ENCODE assay signal across 11 mouse cellular contexts in the genomic region with DNA sequence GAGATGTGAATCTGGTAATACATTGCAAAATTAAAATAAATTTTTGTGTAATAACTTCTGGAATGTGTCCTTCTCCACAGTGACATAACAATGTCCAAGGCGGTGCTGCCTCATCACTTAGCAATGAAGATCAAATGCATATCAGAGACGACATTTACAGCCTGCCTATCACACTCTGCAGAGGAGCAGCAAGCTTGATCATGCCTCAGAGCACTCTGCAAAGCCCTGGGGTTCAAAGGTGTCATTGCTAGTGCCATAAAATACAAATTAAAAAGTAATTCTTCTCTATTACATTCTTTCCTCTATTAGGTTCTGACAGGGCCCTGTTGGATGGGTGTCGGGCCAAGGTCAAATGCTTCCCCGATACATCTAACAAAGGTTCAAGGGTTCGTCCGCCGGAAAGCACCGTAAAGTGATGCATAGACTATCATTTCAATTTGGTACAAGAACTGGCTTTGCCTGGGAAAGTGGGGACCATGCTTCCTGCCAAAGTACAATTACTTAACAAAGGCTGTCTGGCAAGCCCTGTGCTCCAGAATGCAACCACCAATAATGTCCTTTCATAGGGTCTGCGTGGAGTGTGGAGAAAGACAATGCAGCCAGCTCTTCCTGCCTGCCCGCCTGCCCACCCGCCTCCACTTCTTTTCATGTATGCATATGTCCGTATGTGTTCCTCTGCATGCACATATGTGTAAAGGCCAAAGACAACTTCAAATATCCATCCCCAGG.
A peak's percentile ranks its signal among the peaks of the same experiment; 100 is the strongest.
DNase-seq lines count a peak whose midpoint lies in the region; ATAC-seq and TF ChIP-seq lines count a peak whose summit lies in the region.
"Had no signal": no experiment of that assay in that cellular context is flagged by ENCODE, and none has a peak within 500 bp of the region (broad histone marks: within the 10 kb centered on the region; RNA-seq: fewer than 3 reads in every experiment).

No protein-coding gene starts in this region.

- 47% methylated on average over 12 of the region's 12 CpGs for WGBS in hindbrain, embryonic 12.5 days
- 47% methylated on average over 12 of the region's 12 CpGs for WGBS in midbrain, embryonic 13.5 days

- no peak overlapping the region for H3K9ac ChIP-seq in hindbrain, embryonic 12.5 days
- H3K9ac ChIP-seq in midbrain, embryonic 13.5 days (replicated peaks) = no peak overlapping the region
- H3K9ac ChIP-seq: embryonic facial prominence, embryonic 13.5 days; limb, embryonic 12.5 days had no signal

- DNase-seq in embryo, embryonic 10 days (ENCODE audit: low spot score) = peak; percentile 48
- no peak for DNase-seq in embryo, embryonic 9.5 days (ENCODE audit: extremely low spot score)
- peak; percentile 89 for DNase-seq in brain, embryonic 14.5 days (ENCODE audit: low read depth)
- no peak for DNase-seq in retina, postnatal 1 day
- no peak for DNase-seq in urinary bladder, postnatal 25 days (ENCODE audit: low spot score)
- DNase-seq in left cerebral cortex, adult 11 months (ENCODE audit: low spot score) = no peak
- DNase-seq: gastrocnemius, postnatal 10 days had no signal

- H3K27me3 ChIP-seq in hindbrain, embryonic 12.5 days = peaks cover 26% of the 10 kb centered on the region
- H3K27me3 ChIP-seq in midbrain, embryonic 13.5 days = 0 out of 2 replicates have a peak, but pooled peaks cover 2% of the 10 kb centered on the region
- H3K27me3 ChIP-seq: embryonic facial prominence, embryonic 13.5 days; limb, embryonic 12.5 days had no signal

- H3K4me3 ChIP-seq in hindbrain, embryonic 12.5 days = no peak overlapping the region
- no peak overlapping the region for H3K4me3 ChIP-seq in midbrain, embryonic 13.5 days (replicated peaks)
- H3K4me3 ChIP-seq: embryonic facial prominence, embryonic 13.5 days; limb, embryonic 12.5 days had no signal

- H3K27ac ChIP-seq in hindbrain, embryonic 12.5 days = peak overlapping the region; percentile 60
- H3K27ac ChIP-seq in midbrain, embryonic 13.5 days = peak overlapping the region; percentile 83
- H3K27ac ChIP-seq: embryonic facial prominence, embryonic 13.5 days; limb, embryonic 12.5 days had no signal

- peak; percentile 11 for ATAC-seq in hindbrain, embryonic 12.5 days (ENCODE audit: low FRiP score)
- ATAC-seq in midbrain, embryonic 13.5 days = peak; percentile 34

- TF ChIP-seq CTCF in brain, embryonic 14.5 days (IDR thresholded peaks at IDR 0.05; ENCODE audit: borderline replicate concordance, extremely low read depth, insufficient read depth, insufficient read length) = no peak

- no peaks in the 10 kb centered on the region for H3K36me3 ChIP-seq in hindbrain, embryonic 12.5 days
- H3K36me3 ChIP-seq in midbrain, embryonic 13.5 days = no peaks in the 10 kb centered on the region
- H3K36me3 ChIP-seq: embryonic facial prominence, embryonic 13.5 days; limb, embryonic 12.5 days had no signal

- H3K9me3 ChIP-seq in hindbrain, embryonic 12.5 days (replicated peaks) = no peaks in the 10 kb centered on the region
- H3K9me3 ChIP-seq in midbrain, embryonic 13.5 days = no peaks in the 10 kb centered on the region
- H3K9me3 ChIP-seq: embryonic facial prominence, embryonic 13.5 days; limb, embryonic 12.5 days had no signal

- H3K4me1 ChIP-seq in hindbrain, embryonic 12.5 days = peaks cover 21% of the 10 kb centered on the region
- H3K4me1 ChIP-seq in midbrain, embryonic 13.5 days (replicated peaks) = peaks cover 37% of the 10 kb centered on the region

- H3K4me2 ChIP-seq in hindbrain, embryonic 12.5 days (replicated peaks) = peak overlapping the region; percentile 45
- peak overlapping the region; percentile 53 for H3K4me2 ChIP-seq in midbrain, embryonic 13.5 days (replicated peaks)
- H3K4me2 ChIP-seq: embryonic facial prominence, embryonic 13.5 days; limb, embryonic 12.5 days had no signal

- TF ChIP-seq POLR2A in brain, embryonic 14.5 days (IDR thresholded peaks at IDR 0.05; ENCODE audit: borderline replicate concordance, extremely low read depth, insufficient read depth, insufficient read length, poor library complexity, severe bottlenecking) = no peak

Comparison
In these comparisons a context has a peak if more than half of its experiments do, and no peak if none do; other contexts are left out.
1. DNase-seq: peak in embryo, embryonic 10 days (single experiment) and brain, embryonic 14.5 days (single experiment); none in embryo, embryonic 9.5 days (single experiment), retina, postnatal 1 day (single experiment), urinary bladder, postnatal 25 days (single experiment) and left cerebral cortex, adult 11 months (single experiment).